Mouse (Mus musculus): ENCODE results near the gene Nab2. TPM values are rescaled to one million over a fixed set of nuclear protein-coding genes. Genes with fewer than 3 reads are reported as not detected.
"Not testable (repeated sequence)": the region's sequence is repeated elsewhere in the genome, so short reads cannot be mapped to it uniquely, and the experiment has no call there.

Nab2 gene
- polyA plus RNA-seq, 1 experiment from 2014 or later, result 4.9 TPM

- no peak overlapping the region for H3K4me2 ChIP-seq (replicated peaks; ENCODE audit: low read depth, low read length)
- no peak overlapping the region for H3K9ac ChIP-seq (ENCODE audit: low read depth, low read length)
Measured at GRCm38 (mm10) chr10:127658076-127658475, 10.3 kb downstream of the Nab2 start.

GRCm38 (mm10) chr10:127657617-127658016 is 10.8 kb downstream of the Nab2 start:
- not testable (repeated sequence) for H3K4me1 ChIP-seq (replicated peaks; ENCODE audit: control insufficient read depth, insufficient read depth, low read length); H3K36me3 ChIP-seq (ENCODE audit: control insufficient read depth, insufficient read depth, low read length); H3K27ac ChIP-seq (ENCODE audit: low read depth, low read length); ATAC-seq (ENCODE audit: low FRiP score); DNase-seq (ENCODE audit: low spot score); H3K9ac ChIP-seq (ENCODE audit: low read depth, low read length); H3K4me2 ChIP-seq (replicated peaks; ENCODE audit: low read depth, low read length); H3K9me3 ChIP-seq (ENCODE audit: control insufficient read depth, low read length); H3K4me3 ChIP-seq (ENCODE audit: low read depth, low read length)
- H3K27me3 ChIP-seq (ENCODE audit: control insufficient read depth, insufficient read depth, low read length), result peaks cover 22% of the 10 kb centered on the region
- 57% methylated on average over 6 of the region's 6 CpGs for WGBS

More at GRCm38 (mm10) chr10:127658076-127658475, 10.3 kb downstream of the Nab2 start:
- ATAC-seq (ENCODE audit: low FRiP score), result no peak
- no peaks in the 10 kb centered on the region for H3K9me3 ChIP-seq (ENCODE audit: control insufficient read depth, low read length)
- no peak overlapping the region for H3K4me3 ChIP-seq (ENCODE audit: low read depth, low read length)
- peaks cover 27% of the 10 kb centered on the region for H3K27me3 ChIP-seq (ENCODE audit: control insufficient read depth, insufficient read depth, low read length)
- no peak overlapping the region for H3K27ac ChIP-seq (ENCODE audit: low read depth, low read length)
- 28% methylated on average over 6 of the region's 6 CpGs for WGBS
- no peaks in the 10 kb centered on the region for H3K4me1 ChIP-seq (replicated peaks; ENCODE audit: control insufficient read depth, insufficient read depth, low read length)
- no peaks in the 10 kb centered on the region for H3K36me3 ChIP-seq (ENCODE audit: control insufficient read depth, insufficient read depth, low read length)
- no peak for DNase-seq (ENCODE audit: low spot score)

- Histone ChIP-seq H3K9ac (ENCODE audit: low read depth, low read length) (no peak overlapping the region), H3K4me2 (replicated peaks; ENCODE audit: low read depth, low read length) (no peak overlapping the region), H3K27ac (ENCODE audit: low read depth, low read length) (no peak overlapping the region), H3K4me3 (ENCODE audit: low read depth, low read length) (no peak overlapping the region), H3K9me3 (ENCODE audit: control insufficient read depth, low read length) (no peaks in the 10 kb centered on the region), H3K4me1 (replicated peaks; ENCODE audit: control insufficient read depth, insufficient read depth, low read length) (no peaks in the 10 kb centered on the region), H3K36me3 (ENCODE audit: control insufficient read depth, insufficient read depth, low read length) (no peaks in the 10 kb centered on the region), H3K27me3 (ENCODE audit: control insufficient read depth, insufficient read depth, low read length) (0 out of 2 replicates have a peak, but pooled peaks cover 1% of the 10 kb centered on the region)
- WGBS, result 66% methylated on average over 16 of the region's 16 CpGs
- no peak for ATAC-seq (ENCODE audit: low FRiP score)
- DNase-seq (ENCODE audit: low spot score), result no peak
Measured at GRCm38 (mm10) chr10:127654970-127655579, 13.3 kb downstream of the Nab2 start.

GRCm38 (mm10) chr10:127652906-127653638 is 15.3 kb downstream of the Nab2 start:
- H3K4me3 ChIP-seq (ENCODE audit: low read depth, low read length), result no peak overlapping the region
- no peaks in the 10 kb centered on the region for H3K27me3 ChIP-seq (ENCODE audit: control insufficient read depth, insufficient read depth, low read length)
- ATAC-seq (ENCODE audit: low FRiP score) (no peak), DNase-seq (ENCODE audit: low spot score) (no peak)
- no peaks in the 10 kb centered on the region for H3K4me1 ChIP-seq (replicated peaks; ENCODE audit: control insufficient read depth, insufficient read depth, low read length)
- no peaks in the 10 kb centered on the region for H3K9me3 ChIP-seq (ENCODE audit: control insufficient read depth, low read length)
- H3K27ac ChIP-seq (ENCODE audit: low read depth, low read length), result no peak overlapping the region
- WGBS, result 54% methylated on average over 21 of the region's 21 CpGs
- no peak overlapping the region for H3K4me2 ChIP-seq (replicated peaks; ENCODE audit: low read depth, low read length)
- H3K36me3 ChIP-seq (ENCODE audit: control insufficient read depth, insufficient read depth, low read length), result no peaks in the 10 kb centered on the region
- no peak overlapping the region for H3K9ac ChIP-seq (ENCODE audit: low read depth, low read length)

- peaks cover 11% of the 10 kb centered on the region for H3K4me1 ChIP-seq (replicated peaks; ENCODE audit: control insufficient read depth, insufficient read depth, low read length)
- H3K9me3 ChIP-seq (ENCODE audit: control insufficient read depth, low read length), result no peaks in the 10 kb centered on the region
- H3K4me3 ChIP-seq (ENCODE audit: low read depth, low read length), result no peak overlapping the region
- H3K27me3 ChIP-seq (ENCODE audit: control insufficient read depth, insufficient read depth, low read length), result peaks cover 21% of the 10 kb centered on the region
- H3K27ac ChIP-seq (ENCODE audit: low read depth, low read length), result no peak overlapping the region
- H3K36me3 ChIP-seq (ENCODE audit: control insufficient read depth, insufficient read depth, low read length), result no peaks in the 10 kb centered on the region
- DNase-seq (ENCODE audit: low spot score) (no peak), ATAC-seq (ENCODE audit: low FRiP score) (no peak)
- 61% methylated on average over 2 of the region's 2 CpGs for WGBS
- H3K9ac ChIP-seq (ENCODE audit: low read depth, low read length), result no peak overlapping the region
- H3K4me2 ChIP-seq (replicated peaks; ENCODE audit: low read depth, low read length), result no peak overlapping the region
Measured at GRCm38 (mm10) chr10:127645791-127646190, 22.6 kb downstream of the Nab2 start.

GRCm38 (mm10) chr10:127643553-127644238 is 24.7 kb downstream of the Nab2 start:
- peaks cover 11% of the 10 kb centered on the region for H3K4me1 ChIP-seq (replicated peaks; ENCODE audit: control insufficient read depth, insufficient read depth, low read length)
- H3K27me3 ChIP-seq (ENCODE audit: control insufficient read depth, insufficient read depth, low read length), result peaks cover 21% of the 10 kb centered on the region
- no peaks in the 10 kb centered on the region for H3K9me3 ChIP-seq (ENCODE audit: control insufficient read depth, low read length)
- DNase-seq (ENCODE audit: low spot score), result peak; percentile 71
- no peak overlapping the region for H3K27ac ChIP-seq (ENCODE audit: low read depth, low read length)
- peak overlapping the region; percentile 24 for H3K4me3 ChIP-seq (ENCODE audit: low read depth, low read length)
- H3K9ac ChIP-seq (ENCODE audit: low read depth, low read length), result peak overlapping the region; percentile 37; the same call in 1 of the 2 replicates
- under 1% methylated on average over 25 of the region's 25 CpGs for WGBS
- no peaks in the 10 kb centered on the region for H3K36me3 ChIP-seq (ENCODE audit: control insufficient read depth, insufficient read depth, low read length)
- 0 out of 2 replicates have a peak, but pooled peaks have one; percentile 44 for ATAC-seq (ENCODE audit: low FRiP score)
- H3K4me2 ChIP-seq (replicated peaks; ENCODE audit: low read depth, low read length), result peak overlapping the region; percentile 33

GRCm38 (mm10) chr10:127642772-127643552 is 25.4 kb downstream of the Nab2 start, which contains the start of gene Stat6:
Stat6 (plus strand) TSS chr10:127642986.
- H3K4me2 ChIP-seq (replicated peaks; ENCODE audit: low read depth, low read length), result peak within 1 kb of the TSS; percentile 33
- 5% methylated on average over 33 of the region's 37 CpGs for WGBS
- H3K9ac ChIP-seq (ENCODE audit: low read depth, low read length), result peak within 1 kb of the TSS; percentile 37
- peak; percentile 54; the same call in 1 of the 2 replicates for ATAC-seq (ENCODE audit: low FRiP score)
- peaks cover 11% of the 10 kb centered on the region for H3K4me1 ChIP-seq (replicated peaks; ENCODE audit: control insufficient read depth, insufficient read depth, low read length)
- no peaks in the 10 kb centered on the region for H3K36me3 ChIP-seq (ENCODE audit: control insufficient read depth, insufficient read depth, low read length)
- H3K27ac ChIP-seq (ENCODE audit: low read depth, low read length), result peak within 1 kb of the TSS; percentile 47; the same call in 1 of the 2 replicates
- H3K9me3 ChIP-seq (ENCODE audit: control insufficient read depth, low read length), result no peaks in the 10 kb centered on the region
- peaks cover 21% of the 10 kb centered on the region for H3K27me3 ChIP-seq (ENCODE audit: control insufficient read depth, insufficient read depth, low read length)
- peak; percentile 58 for DNase-seq (ENCODE audit: low spot score)
- H3K4me3 ChIP-seq (ENCODE audit: low read depth, low read length), result peak within 1 kb of the TSS; percentile 24
